Mouse (Mus musculus) ES-Bruce4 (cell line): ENCODE measurements around the gene Unc119b.

ENCODE experiments used
- CTCF ChIP-seq: IDR thresholded peaks from one replicate; pipeline ENCODE4 v1.8.1; 2011; ENCODE audit warnings: low read depth, low read length
- POLR2A ChIP-seq: IDR thresholded peaks from one replicate; pipeline ENCODE4 v1.8.1; 2011; ENCODE audit warnings: low read length; ENCODE audit not compliant: insufficient read depth

GRCm38 (mm10) chr5:115165895-115166814 is 31.4 kb upstream of the Unc119b start:
- TF ChIP-seq POLR2A (no peak), CTCF (no peak)
